Mouse (Mus musculus): ENCODE data around the gene Atp6v1g3. TPM values are rescaled to one million over a fixed set of nuclear protein-coding genes. Genes with fewer than 3 reads are reported as not detected.

Gene Atp6v1g3
- polyA plus RNA-seq (2012): not detected in 2 replicates

- TF ChIP-seq GATA1 (IDR thresholded peaks at IDR 0.05; ENCODE audit: low read length) (no peak), TAL1 (IDR thresholded peaks at IDR 0.05; ENCODE audit: low read length) (no peak)
- Histone ChIP-seq H3K9me3 (ENCODE audit: control insufficient read depth, low read length) (no peaks in the 10 kb centered on the region), H3K27me3 (ENCODE audit: control insufficient read depth) (no peaks in the 10 kb centered on the region), H3K4me1 (ENCODE audit: control insufficient read depth) (no peaks in the 10 kb centered on the region), H3K4me3 (replicated peaks) (no peak within 1 kb of the TSS), H3K36me3 (ENCODE audit: control insufficient read depth) (no peaks in the 10 kb centered on the region)
These were observed at the start of gene Atp6v1g3 for GRCm38 (mm10) chr1:138273438-138273837. TSS of gene Atp6v1g3 (plus strand) at chr1:138273738.

DNA sequence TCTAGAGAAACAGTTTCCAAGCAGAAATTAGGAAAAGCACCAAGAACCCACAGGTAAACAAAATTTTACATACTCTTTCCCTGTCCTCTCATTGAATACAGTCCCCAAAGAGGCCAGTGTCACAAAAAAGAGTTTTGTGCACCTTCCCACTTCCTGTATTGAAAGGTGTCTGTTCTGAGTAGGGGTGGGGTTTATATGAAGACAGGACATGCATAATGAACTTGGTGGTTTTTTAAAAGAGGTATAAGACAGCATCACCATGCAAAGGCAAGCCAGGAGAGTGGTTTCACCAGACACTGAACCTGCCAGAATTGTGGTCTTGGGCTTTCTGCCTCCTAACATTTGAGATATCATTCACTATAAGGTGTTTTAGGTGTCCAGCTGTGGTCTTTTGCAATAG is 40.5 kb upstream of the Atp6v1g3 start:
- H3K27me3 ChIP-seq (ENCODE audit: control insufficient read depth): no peaks in the 10 kb centered on the region
- H3K4me3 ChIP-seq (replicated peaks): no peak overlapping the region
- TF ChIP-seq TAL1 (IDR thresholded peaks at IDR 0.05; ENCODE audit: low read length): no peak
- no peaks in the 10 kb centered on the region for H3K36me3 ChIP-seq (ENCODE audit: control insufficient read depth)
- peaks cover 12% of the 10 kb centered on the region for H3K9me3 ChIP-seq (ENCODE audit: control insufficient read depth, low read length)
- H3K4me1 ChIP-seq (ENCODE audit: control insufficient read depth): no peaks in the 10 kb centered on the region

DNA sequence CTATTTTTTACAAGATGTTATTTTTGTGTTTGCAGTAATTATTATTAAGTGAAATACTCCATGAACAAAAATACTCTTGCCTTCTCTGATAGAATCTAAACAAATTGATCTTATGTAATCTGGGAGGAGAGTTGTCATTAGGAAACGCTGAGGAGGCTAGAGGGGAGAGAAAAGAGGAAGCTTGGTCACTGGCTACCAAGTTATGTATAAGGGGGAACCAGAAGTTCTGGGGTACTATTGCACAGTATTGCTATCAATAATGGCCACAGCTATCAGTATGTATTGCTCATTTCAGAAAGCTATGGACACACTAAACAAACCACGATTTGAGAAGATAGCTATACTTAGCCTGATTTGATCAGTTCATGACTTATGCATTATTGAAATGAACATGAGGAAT is 36.3 kb upstream of the Atp6v1g3 start:
- Histone ChIP-seq H3K9me3 (ENCODE audit: control insufficient read depth, low read length) (no peaks in the 10 kb centered on the region), H3K27me3 (ENCODE audit: control insufficient read depth) (no peaks in the 10 kb centered on the region), H3K4me3 (replicated peaks) (no peak overlapping the region), H3K4me1 (ENCODE audit: control insufficient read depth) (no peaks in the 10 kb centered on the region), H3K36me3 (ENCODE audit: control insufficient read depth) (no peaks in the 10 kb centered on the region)
- TF ChIP-seq GATA1 (IDR thresholded peaks at IDR 0.05; ENCODE audit: low read length) (no peak), TAL1 (IDR thresholded peaks at IDR 0.05; ENCODE audit: low read length) (no peak)

DNA sequence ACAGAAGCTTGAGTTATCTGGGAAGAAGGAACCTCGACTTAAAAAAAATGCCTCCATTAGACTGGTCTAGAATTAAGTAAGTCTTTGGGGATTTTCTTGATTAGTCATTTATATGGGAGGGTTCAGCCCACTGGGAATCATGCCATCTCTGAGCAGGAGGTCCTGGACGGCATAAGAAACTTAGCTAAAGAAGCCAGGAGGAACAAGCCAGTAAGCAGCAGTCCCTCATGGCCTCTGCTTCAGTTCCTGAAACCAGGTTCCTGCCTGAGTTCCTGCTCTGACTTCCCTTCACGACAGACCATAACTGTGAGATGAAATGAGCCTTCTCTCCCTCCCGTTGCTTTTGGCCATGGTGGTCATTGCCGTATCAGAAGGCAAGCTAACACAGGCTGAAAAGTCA is 29.6 kb upstream of the Atp6v1g3 start:
- Histone ChIP-seq H3K4me1 (ENCODE audit: control insufficient read depth) (no peaks in the 10 kb centered on the region), H3K9me3 (ENCODE audit: control insufficient read depth, low read length) (no peaks in the 10 kb centered on the region), H3K4me3 (replicated peaks) (no peak overlapping the region), H3K36me3 (ENCODE audit: control insufficient read depth) (no peaks in the 10 kb centered on the region), H3K27me3 (ENCODE audit: control insufficient read depth) (no peaks in the 10 kb centered on the region)
- TF ChIP-seq TAL1 (IDR thresholded peaks at IDR 0.05; ENCODE audit: low read length) (no peak), GATA1 (IDR thresholded peaks at IDR 0.05; ENCODE audit: low read length) (no peak)

DNA sequence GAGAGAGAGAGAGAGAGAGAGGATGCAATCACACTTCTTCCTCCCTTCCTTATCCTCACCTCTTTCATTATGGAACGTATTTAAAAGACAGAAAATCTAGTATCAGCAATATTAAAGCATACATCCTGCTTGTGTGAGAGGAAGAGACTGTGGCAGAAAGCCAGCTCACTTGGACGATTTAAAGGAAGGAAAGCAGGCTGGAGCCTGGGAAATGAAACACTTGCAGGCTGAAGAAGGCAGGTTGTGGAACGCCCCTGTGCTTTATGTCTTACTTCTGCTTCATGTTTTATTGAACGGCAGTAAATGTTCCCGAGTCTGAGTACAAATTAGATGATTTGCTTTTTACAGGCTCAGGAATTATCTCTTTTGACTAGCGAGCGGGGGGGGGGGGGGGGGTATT is 29.1 kb upstream of the Atp6v1g3 start:
- H3K27me3 ChIP-seq (ENCODE audit: control insufficient read depth): no peaks in the 10 kb centered on the region
- H3K9me3 ChIP-seq (ENCODE audit: control insufficient read depth, low read length): no peaks in the 10 kb centered on the region
- no peak overlapping the region for H3K4me3 ChIP-seq (replicated peaks)
- TF ChIP-seq TAL1 (IDR thresholded peaks at IDR 0.05; ENCODE audit: low read length) (no peak), GATA1 (IDR thresholded peaks at IDR 0.05; ENCODE audit: low read length) (no peak)
- no peaks in the 10 kb centered on the region for H3K36me3 ChIP-seq (ENCODE audit: control insufficient read depth)
- no peaks in the 10 kb centered on the region for H3K4me1 ChIP-seq (ENCODE audit: control insufficient read depth)

DNA sequence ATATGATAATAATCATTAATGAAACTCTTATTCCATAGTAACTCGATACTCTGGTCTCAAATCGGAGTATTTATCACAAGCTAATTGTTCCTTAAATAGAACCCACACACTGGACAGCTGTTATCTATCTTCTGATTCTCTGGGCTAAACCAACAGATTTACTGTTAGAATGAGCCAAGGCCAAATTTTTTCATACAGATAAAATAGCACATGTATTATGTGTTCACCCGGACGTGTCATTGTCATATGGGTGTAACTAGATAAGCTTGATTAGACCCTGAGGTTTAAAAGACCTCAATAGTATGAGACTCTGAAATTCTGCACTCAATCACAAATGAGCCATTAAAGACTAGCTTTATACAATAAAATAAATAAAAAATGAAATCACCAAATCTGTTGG is 28.4 kb upstream of the Atp6v1g3 start:
- TF ChIP-seq GATA1 (IDR thresholded peaks at IDR 0.05; ENCODE audit: low read length) (no peak), TAL1 (IDR thresholded peaks at IDR 0.05; ENCODE audit: low read length) (no peak)
- Histone ChIP-seq H3K9me3 (ENCODE audit: control insufficient read depth, low read length) (no peaks in the 10 kb centered on the region), H3K4me3 (replicated peaks) (no peak overlapping the region), H3K27me3 (ENCODE audit: control insufficient read depth) (no peaks in the 10 kb centered on the region), H3K36me3 (ENCODE audit: control insufficient read depth) (no peaks in the 10 kb centered on the region), H3K4me1 (ENCODE audit: control insufficient read depth) (no peaks in the 10 kb centered on the region)

GRCm38 (mm10) chr1:138245533-138245932 is 28.0 kb upstream of the Atp6v1g3 start:
- no peak overlapping the region for H3K4me3 ChIP-seq (replicated peaks)
- TF ChIP-seq GATA1 (IDR thresholded peaks at IDR 0.05; ENCODE audit: low read length) (no peak), TAL1 (IDR thresholded peaks at IDR 0.05; ENCODE audit: low read length) (no peak)
- no peaks in the 10 kb centered on the region for H3K27me3 ChIP-seq (ENCODE audit: control insufficient read depth)

DNA sequence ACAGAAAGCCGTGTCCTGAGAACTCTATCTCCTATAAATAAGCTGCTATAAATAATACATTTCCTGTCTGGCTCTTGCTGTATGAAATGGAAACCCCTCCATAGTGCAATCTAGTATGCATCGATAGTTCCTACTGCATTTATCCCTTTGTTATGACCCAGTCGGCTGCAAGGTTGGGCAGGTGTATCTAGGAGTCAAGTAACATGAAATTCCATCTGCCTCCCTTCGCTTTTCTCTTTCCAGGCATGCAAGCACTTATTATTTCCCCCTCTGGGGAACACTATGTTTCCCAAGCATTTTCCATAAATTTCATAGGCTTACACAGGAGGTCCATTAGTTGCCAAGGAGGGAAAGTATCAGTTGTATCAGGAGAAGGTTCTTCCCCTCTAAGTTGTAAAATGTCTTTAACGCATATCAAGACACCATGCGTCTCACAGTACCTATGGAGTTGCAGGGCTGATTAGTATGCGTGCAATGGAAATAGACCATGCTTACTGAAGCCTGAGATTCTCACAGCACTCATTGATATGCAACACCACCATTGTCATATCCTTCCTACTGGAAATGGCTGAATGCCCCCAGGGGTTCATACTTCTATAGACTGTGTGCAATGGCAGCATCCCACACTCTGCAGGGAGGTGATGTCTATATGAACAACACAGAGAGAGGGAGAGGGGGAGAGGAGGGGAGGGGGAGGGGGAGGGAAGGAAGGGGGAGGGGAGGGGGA is 26.9 kb upstream of the Atp6v1g3 start:
- Histone ChIP-seq H3K4me1 (ENCODE audit: control insufficient read depth) (no peaks in the 10 kb centered on the region), H3K9me3 (ENCODE audit: control insufficient read depth, low read length) (no peaks in the 10 kb centered on the region), H3K36me3 (ENCODE audit: control insufficient read depth) (no peaks in the 10 kb centered on the region), H3K27me3 (ENCODE audit: control insufficient read depth) (no peaks in the 10 kb centered on the region), H3K4me3 (replicated peaks) (no peak overlapping the region)
- TF ChIP-seq GATA1 (IDR thresholded peaks at IDR 0.05; ENCODE audit: low read length): no peak

More at GRCm38 (mm10) chr1:138245533-138245932, 28.0 kb upstream of the Atp6v1g3 start:
- Histone ChIP-seq H3K4me1 (ENCODE audit: control insufficient read depth) (no peaks in the 10 kb centered on the region), H3K36me3 (ENCODE audit: control insufficient read depth) (no peaks in the 10 kb centered on the region), H3K9me3 (ENCODE audit: control insufficient read depth, low read length) (no peaks in the 10 kb centered on the region)

DNA sequence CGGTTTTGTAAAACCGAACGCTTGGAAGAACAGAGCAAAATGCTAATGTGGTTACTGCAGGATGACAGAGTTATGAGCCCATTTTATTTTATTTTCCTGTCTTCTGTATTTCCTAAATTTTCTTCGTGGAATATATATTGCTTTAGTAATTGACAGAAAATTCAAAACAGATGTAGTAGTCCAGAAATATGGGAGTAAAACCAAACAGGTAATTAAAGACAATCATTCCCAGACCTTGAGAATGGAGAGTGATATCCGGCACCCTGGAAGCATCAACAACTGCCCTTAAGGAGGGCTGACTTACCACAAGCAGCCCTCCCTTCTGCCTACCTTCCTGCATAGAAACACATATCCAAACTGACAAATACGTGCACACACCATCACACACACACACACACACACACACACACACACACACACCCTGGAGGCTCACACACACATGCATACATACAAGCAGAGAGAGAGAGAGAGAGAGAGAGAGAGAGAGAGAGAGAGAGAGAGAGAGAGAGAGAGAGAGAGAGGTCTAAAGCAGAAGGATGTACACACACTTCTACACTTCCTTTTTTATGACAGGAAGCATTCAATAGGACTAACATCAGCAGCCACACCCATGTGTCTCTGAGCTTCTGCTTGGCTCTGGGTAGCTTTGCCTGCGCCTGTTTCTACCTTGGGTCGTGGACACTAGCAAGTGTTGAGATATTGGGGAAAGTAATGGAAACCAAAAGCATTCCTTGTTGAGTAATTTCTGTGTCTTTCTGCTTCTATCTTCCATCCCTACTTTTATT is 25.6 kb upstream of the Atp6v1g3 start:
- no peak overlapping the region for H3K4me3 ChIP-seq (replicated peaks)
- TF ChIP-seq GATA1 (IDR thresholded peaks at IDR 0.05; ENCODE audit: low read length) (no peak), TAL1 (IDR thresholded peaks at IDR 0.05; ENCODE audit: low read length) (no peak)
- no peaks in the 10 kb centered on the region for H3K4me1 ChIP-seq (ENCODE audit: control insufficient read depth)
- no peaks in the 10 kb centered on the region for H3K9me3 ChIP-seq (ENCODE audit: control insufficient read depth, low read length)
- no peaks in the 10 kb centered on the region for H3K36me3 ChIP-seq (ENCODE audit: control insufficient read depth)
- H3K27me3 ChIP-seq (ENCODE audit: control insufficient read depth): no peaks in the 10 kb centered on the region
